In the genomic region with DNA sequence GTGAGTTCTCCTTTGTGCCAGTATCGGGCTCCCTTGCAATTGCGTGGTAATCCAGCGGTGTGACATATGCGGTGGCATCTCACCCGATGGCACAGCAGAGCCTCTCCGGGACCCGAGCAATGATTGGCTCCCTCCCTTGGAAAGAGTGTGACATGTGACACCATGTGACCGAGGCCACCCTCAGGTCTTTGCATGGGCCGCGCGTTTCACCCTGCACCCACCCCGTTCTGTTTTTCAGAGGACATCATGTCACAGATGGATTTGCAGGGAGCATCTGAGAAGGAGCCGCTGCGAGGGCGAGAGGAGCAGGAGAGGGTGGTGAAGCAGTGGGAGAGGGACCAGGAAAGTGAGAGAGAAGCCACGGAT, we compare ENCODE assay signal across 7 mouse cellular contexts. TPM values are rescaled to one million over a fixed set of nuclear protein-coding genes. Genes with fewer than 3 reads are reported as not detected.
DNase-seq lines count a peak whose midpoint lies in the region; ATAC-seq lines count a peak whose summit lies in the region.

No protein-coding gene starts in this region.

- ATAC-seq in neural tube, embryonic 11.5 days (ENCODE audit: insufficient read depth, low FRiP score, low TSS enrichment), result no peak
- 0 out of 2 replicates have a peak, but pooled peaks have one; percentile 4 for ATAC-seq in embryonic facial prominence, embryonic 11.5 days (replicated peaks; ENCODE audit: insufficient number of reproducible peaks, low FRiP score, low TSS enrichment, low read depth)
- no peak for ATAC-seq in heart, embryonic 12.5 days (ENCODE audit: insufficient number of reproducible peaks, low FRiP score)
- ATAC-seq in limb, embryonic 11.5 days (ENCODE audit: insufficient number of reproducible peaks, low FRiP score, low TSS enrichment, low read depth), result no peak
- ATAC-seq in neural tube, embryonic 13.5 days (ENCODE audit: low read depth), result 0 out of 2 replicates have a peak, but pooled peaks have one; percentile 43

- H3K9ac ChIP-seq in neural tube, embryonic 11.5 days (ENCODE audit: low read length), result peak overlapping the region; percentile 27; the same call in 1 of the 2 replicates
- no peak overlapping the region for H3K9ac ChIP-seq in embryonic facial prominence, embryonic 11.5 days (replicated peaks; ENCODE audit: low read length)
- H3K9ac ChIP-seq in heart, embryonic 12.5 days, result peak overlapping the region; percentile 14; the same call in 1 of the 2 replicates
- H3K9ac ChIP-seq in limb, embryonic 11.5 days (ENCODE audit: low read length), result no peak overlapping the region
- H3K9ac ChIP-seq in neural tube, embryonic 13.5 days, result peak overlapping the region; percentile 64

- H3K4me1 ChIP-seq in neural tube, embryonic 11.5 days (ENCODE audit: control insufficient read depth, insufficient read depth, low read length), result peaks cover 6% of the 10 kb centered on the region
- H3K4me1 ChIP-seq in embryonic facial prominence, embryonic 11.5 days (ENCODE audit: control insufficient read depth, insufficient read depth, low read length), result no peaks in the 10 kb centered on the region
- H3K4me1 ChIP-seq in heart, embryonic 12.5 days (replicated peaks), result peaks cover 17% of the 10 kb centered on the region
- H3K4me1 ChIP-seq in limb, embryonic 11.5 days (ENCODE audit: control insufficient read depth, insufficient read depth, low read length), result peaks cover 4% of the 10 kb centered on the region; the same call in 1 of the 2 replicates
- H3K4me1 ChIP-seq in neural tube, embryonic 13.5 days (replicated peaks), result peaks cover 31% of the 10 kb centered on the region

- H3K27ac ChIP-seq in neural tube, embryonic 11.5 days (ENCODE audit: low read depth, low read length), result no peak overlapping the region
- H3K27ac ChIP-seq in embryonic facial prominence, embryonic 11.5 days (replicated peaks; ENCODE audit: low read depth, low read length), result no peak overlapping the region
- no peak overlapping the region for H3K27ac ChIP-seq in heart, embryonic 12.5 days (ENCODE audit: poor library complexity, severe bottlenecking)
- no peak overlapping the region for H3K27ac ChIP-seq in limb, embryonic 11.5 days (replicated peaks; ENCODE audit: low read depth, low read length)
- no peak overlapping the region for H3K27ac ChIP-seq in neural tube, embryonic 13.5 days (replicated peaks)

- no peak overlapping the region for H3K4me3 ChIP-seq in neural tube, embryonic 11.5 days (ENCODE audit: low read depth, low read length)
- no peak overlapping the region for H3K4me3 ChIP-seq in embryonic facial prominence, embryonic 11.5 days (ENCODE audit: low read depth, low read length)
- H3K4me3 ChIP-seq in heart, embryonic 12.5 days, result peak overlapping the region; percentile 16
- peak overlapping the region; percentile 1; the same call in 1 of the 2 replicates for H3K4me3 ChIP-seq in limb, embryonic 11.5 days (ENCODE audit: low read depth, low read length)
- peak overlapping the region; percentile 25 for H3K4me3 ChIP-seq in neural tube, embryonic 13.5 days

- no peaks in the 10 kb centered on the region for H3K27me3 ChIP-seq in neural tube, embryonic 11.5 days (ENCODE audit: control insufficient read depth, insufficient read depth, low read length)
- H3K27me3 ChIP-seq in embryonic facial prominence, embryonic 11.5 days (ENCODE audit: control insufficient read depth, insufficient read depth, low read length), result peaks cover 4% of the 10 kb centered on the region
- H3K27me3 ChIP-seq in heart, embryonic 12.5 days (replicated peaks), result peaks cover 15% of the 10 kb centered on the region
- peaks cover 3% of the 10 kb centered on the region; the same call in 1 of the 2 replicates for H3K27me3 ChIP-seq in limb, embryonic 11.5 days (ENCODE audit: control insufficient read depth, insufficient read depth, low read length)
- H3K27me3 ChIP-seq in neural tube, embryonic 13.5 days, result peaks cover 15% of the 10 kb centered on the region; the same call in 1 of the 2 replicates

- no peaks in the 10 kb centered on the region for H3K9me3 ChIP-seq in neural tube, embryonic 11.5 days (ENCODE audit: control insufficient read depth, low read length)
- H3K9me3 ChIP-seq in embryonic facial prominence, embryonic 11.5 days (replicated peaks; ENCODE audit: control insufficient read depth, low read length), result no peaks in the 10 kb centered on the region
- no peaks in the 10 kb centered on the region for H3K9me3 ChIP-seq in heart, embryonic 12.5 days (replicated peaks)
- no peaks in the 10 kb centered on the region for H3K9me3 ChIP-seq in limb, embryonic 11.5 days (ENCODE audit: control insufficient read depth, low read length)
- no peaks in the 10 kb centered on the region for H3K9me3 ChIP-seq in neural tube, embryonic 13.5 days

- 10% methylated on average over 16 of the region's 16 CpGs for WGBS in neural tube, embryonic 11.5 days
- WGBS in embryonic facial prominence, embryonic 11.5 days, result 12% methylated on average over 16 of the region's 16 CpGs
- 6% methylated on average over 16 of the region's 16 CpGs for WGBS in heart, embryonic 12.5 days
- WGBS in limb, embryonic 11.5 days, result 9% methylated on average over 16 of the region's 16 CpGs
- WGBS in neural tube, embryonic 13.5 days, result 7% methylated on average over 16 of the region's 16 CpGs

- H3K36me3 ChIP-seq in neural tube, embryonic 11.5 days (ENCODE audit: control insufficient read depth, insufficient read depth, low read length), result no peaks in the 10 kb centered on the region
- no peaks in the 10 kb centered on the region; the same call in 1 of the 2 replicates for H3K36me3 ChIP-seq in embryonic facial prominence, embryonic 11.5 days (replicated peaks; ENCODE audit: control insufficient read depth, insufficient read depth, low read depth, low read length)
- no peaks in the 10 kb centered on the region for H3K36me3 ChIP-seq in heart, embryonic 12.5 days
- H3K36me3 ChIP-seq in limb, embryonic 11.5 days (ENCODE audit: control insufficient read depth, insufficient read depth, low read length), result no peaks in the 10 kb centered on the region
- no peaks in the 10 kb centered on the region for H3K36me3 ChIP-seq in neural tube, embryonic 13.5 days

- peak overlapping the region; percentile 37 for H3K4me2 ChIP-seq in neural tube, embryonic 11.5 days (ENCODE audit: low read depth)
- H3K4me2 ChIP-seq in embryonic facial prominence, embryonic 11.5 days (ENCODE audit: low read depth, low read length), result peak overlapping the region; percentile 19; the same call in 1 of the 2 replicates
- H3K4me2 ChIP-seq in heart, embryonic 12.5 days, result peak overlapping the region; percentile 60
- peak overlapping the region; percentile 25; the same call in 1 of the 2 replicates for H3K4me2 ChIP-seq in limb, embryonic 11.5 days (ENCODE audit: low read depth, severe bottlenecking)
- peak overlapping the region; percentile 59 for H3K4me2 ChIP-seq in neural tube, embryonic 13.5 days

- DNase-seq in neural tube, embryonic 11.5 days (ENCODE audit: low spot score), result peak; percentile 27
- DNase-seq in neural tube, embryonic 10.5 days (ENCODE audit: extremely low spot score, low spot score), result no peak
- DNase-seq in embryonic facial prominence, embryonic 11.5 days (ENCODE audit: low spot score), result peak; percentile 15
- DNase-seq in limb, embryonic 11.5 days (ENCODE audit: low spot score), result peak; percentile 28
- DNase-seq in spleen, postnatal 14 days (ENCODE audit: low spot score in 2 of 2), result no peak

RNA-seq across cellular contexts. Expression of a gene that starts 3.5 kb away (rescaled TPM):
- 26.1 and 28.0 TPM in 2 replicates for polyA plus RNA-seq in neural tube, embryonic 11.5 days (2014; fragmentation: Nextera tagmentation; extraction: Ambion mirVana)
- 20.0 and 23.6 TPM in 2 replicates for polyA plus RNA-seq in embryonic facial prominence, embryonic 11.5 days (2014; fragmentation: Nextera tagmentation; extraction: Ambion mirVana)
- 21.6 and 22.1 TPM in 2 replicates for polyA plus RNA-seq in heart, embryonic 12.5 days (2016; fragmentation: Nextera tagmentation; extraction: Ambion mirVana)
- polyA plus RNA-seq in limb, embryonic 11.5 days (2014; fragmentation: Nextera tagmentation; extraction: Ambion mirVana), result 21.9 and 23.8 TPM in 2 replicates
- 46.0 and 53.2 TPM in 2 replicates for polyA plus RNA-seq in neural tube, embryonic 13.5 days (2015; fragmentation: Nextera tagmentation; extraction: Ambion mirVana)

RNA-seq across cellular contexts. Expression of a gene that starts 25.8 kb away (rescaled TPM):
- 1.0 and 1.4 TPM in 2 replicates for polyA plus RNA-seq in neural tube, embryonic 11.5 days (2014; fragmentation: Nextera tagmentation; extraction: Ambion mirVana)
- 0.79 and 1.4 TPM in 2 replicates for polyA plus RNA-seq in embryonic facial prominence, embryonic 11.5 days (2014; fragmentation: Nextera tagmentation; extraction: Ambion mirVana)
- 0.30 and 0.77 TPM in 2 replicates for polyA plus RNA-seq in heart, embryonic 12.5 days (2016; fragmentation: Nextera tagmentation; extraction: Ambion mirVana)
- 0.62 and 1.1 TPM in 2 replicates for polyA plus RNA-seq in limb, embryonic 11.5 days (2014; fragmentation: Nextera tagmentation; extraction: Ambion mirVana)
- polyA plus RNA-seq in neural tube, embryonic 13.5 days (2015; fragmentation: Nextera tagmentation; extraction: Ambion mirVana), result 2.4 and 2.7 TPM in 2 replicates

RNA-seq across cellular contexts. Expression of a gene that starts 43.4 kb away (rescaled TPM):
- 330 and 394 TPM in 2 replicates for polyA plus RNA-seq in neural tube, embryonic 11.5 days (2014; fragmentation: Nextera tagmentation; extraction: Ambion mirVana)
- polyA plus RNA-seq in embryonic facial prominence, embryonic 11.5 days (2014; fragmentation: Nextera tagmentation; extraction: Ambion mirVana), result 200 and 210 TPM in 2 replicates
- polyA plus RNA-seq in heart, embryonic 12.5 days (2016; fragmentation: Nextera tagmentation; extraction: Ambion mirVana), result 93.7 and 99.0 TPM in 2 replicates
- 182 and 195 TPM in 2 replicates for polyA plus RNA-seq in limb, embryonic 11.5 days (2014; fragmentation: Nextera tagmentation; extraction: Ambion mirVana)
- 267 and 279 TPM in 2 replicates for polyA plus RNA-seq in neural tube, embryonic 13.5 days (2015; fragmentation: Nextera tagmentation; extraction: Ambion mirVana)

RNA-seq across cellular contexts. Expression of a gene that starts 47.9 kb away (rescaled TPM):
- 112 and 115 TPM in 2 replicates for polyA plus RNA-seq in neural tube, embryonic 11.5 days (2014; fragmentation: Nextera tagmentation; extraction: Ambion mirVana)
- 79.5 and 93.0 TPM in 2 replicates for polyA plus RNA-seq in embryonic facial prominence, embryonic 11.5 days (2014; fragmentation: Nextera tagmentation; extraction: Ambion mirVana)
- polyA plus RNA-seq in heart, embryonic 12.5 days (2016; fragmentation: Nextera tagmentation; extraction: Ambion mirVana), result 59.7 and 60.7 TPM in 2 replicates
- polyA plus RNA-seq in limb, embryonic 11.5 days (2014; fragmentation: Nextera tagmentation; extraction: Ambion mirVana), result 80.9 and 90.2 TPM in 2 replicates
- polyA plus RNA-seq in neural tube, embryonic 13.5 days (2015; fragmentation: Nextera tagmentation; extraction: Ambion mirVana), result 109 and 112 TPM in 2 replicates

RNA-seq across cellular contexts. Expression of a gene that starts 48.8 kb away (rescaled TPM):
- polyA plus RNA-seq in neural tube, embryonic 11.5 days (2014; fragmentation: Nextera tagmentation; extraction: Ambion mirVana), result 77.0 and 81.1 TPM in 2 replicates
- 80.0 and 83.9 TPM in 2 replicates for polyA plus RNA-seq in embryonic facial prominence, embryonic 11.5 days (2014; fragmentation: Nextera tagmentation; extraction: Ambion mirVana)
- 207 and 213 TPM in 2 replicates for polyA plus RNA-seq in heart, embryonic 12.5 days (2016; fragmentation: Nextera tagmentation; extraction: Ambion mirVana)
- polyA plus RNA-seq in limb, embryonic 11.5 days (2014; fragmentation: Nextera tagmentation; extraction: Ambion mirVana), result 69.9 and 98.4 TPM in 2 replicates
- polyA plus RNA-seq in neural tube, embryonic 13.5 days (2015; fragmentation: Nextera tagmentation; extraction: Ambion mirVana), result 304 and 317 TPM in 2 replicates

Comparison
In these comparisons a context has a peak if more than half of its experiments do, and no peak if none do; other contexts are left out.
1. ATAC-seq: peak in embryonic facial prominence, embryonic 11.5 days (single experiment) and neural tube, embryonic 13.5 days (single experiment); none in neural tube, embryonic 11.5 days (single experiment), heart, embryonic 12.5 days (single experiment) and limb, embryonic 11.5 days (single experiment).
2. DNase-seq: peak in neural tube, embryonic 11.5 days (single experiment), embryonic facial prominence, embryonic 11.5 days (single experiment) and limb, embryonic 11.5 days (single experiment); none in neural tube, embryonic 10.5 days (single experiment) and spleen, postnatal 14 days (0 of 2).
3. H3K4me3 ChIP-seq: peak in heart, embryonic 12.5 days (single experiment), limb, embryonic 11.5 days (single experiment) and neural tube, embryonic 13.5 days (single experiment); none in neural tube, embryonic 11.5 days (single experiment) and embryonic facial prominence, embryonic 11.5 days (single experiment).
4. H3K9ac ChIP-seq: peak in neural tube, embryonic 11.5 days (single experiment), heart, embryonic 12.5 days (single experiment) and neural tube, embryonic 13.5 days (single experiment); none in embryonic facial prominence, embryonic 11.5 days (single experiment) and limb, embryonic 11.5 days (single experiment).
5. Peak in every context shown above with its lines, with median percentiles within 50 percentile points of each other: H3K4me2 ChIP-seq.